Mouse (Mus musculus): ENCODE results near the gene Tuba8. TPM values are rescaled to one million over a fixed set of nuclear protein-coding genes. Genes with fewer than 3 reads are reported as not detected.

The Tuba8 gene
- total and polyA plus RNA-seq, 3 experiments: 1.4 to 1.6 TPM; not detected in 1

GRCm38 (mm10) chr6:121166098-121166552, 44.4 kb upstream of the Tuba8 start:
- Histone ChIP-seq H3K4me3 (ENCODE audit: control insufficient read depth in 1 of 2, insufficient read depth in 1 of 2, low read depth in 2 of 2, low read length in 2 of 2) (no peak overlapping the region), H3K27ac (ENCODE audit: control insufficient read depth, low read depth, low read length) (no peak overlapping the region), H3K4me1 (ENCODE audit: control insufficient read depth in 1 of 2, insufficient read depth in 2 of 2, low read length in 2 of 2) (0 out of 4 replicates have a peak, but pooled peaks cover 0 to 2% of the 10 kb centered on the region in 2 experiments), H3K36me3 (ENCODE audit: control insufficient read depth in 1 of 2, insufficient read depth in 2 of 2, low read length in 2 of 2) (no peaks in the 10 kb centered on the region), H3K9me3 (replicated peaks; ENCODE audit: insufficient read depth, low read length) (no peaks in the 10 kb centered on the region), H3K27me3 (ENCODE audit: control insufficient read depth in 1 of 2, insufficient read depth in 2 of 2, low read length in 2 of 2) (peaks cover 7 to 9% of the 10 kb centered on the region in 2 experiments), H3K79me2 (ENCODE audit: control insufficient read depth, insufficient read depth, low read length, poor library complexity) (no peaks in the 10 kb centered on the region), H3K9ac (ENCODE audit: control insufficient read depth, low read depth, low read length, poor library complexity, severe bottlenecking) (no peak overlapping the region)
- TF ChIP-seq MXI1 (IDR thresholded peaks at IDR 0.05; ENCODE audit: low read depth, low read length) (no peak), JUND (IDR thresholded peaks at IDR 0.05; ENCODE audit: low read depth, low read length) (no peak), GATA1 (IDR thresholded peaks at IDR 0.05; ENCODE audit: low read depth, low read length) (no peak), MYB (IDR thresholded peaks at IDR 0.05; ENCODE audit: low read depth, low read length) (no peak), NELFE (IDR thresholded peaks at IDR 0.05; ENCODE audit: low read depth, low read length) (no peak), CTCF (IDR thresholded peaks at IDR 0.05 in 2 of 3, conservative IDR thresholded peaks at IDR 0.05 in 1 of 3; ENCODE audit: control insufficient read depth in 1 of 3, insufficient read depth in 1 of 3, low read depth in 2 of 3, low read length in 3 of 3, poor library complexity in 1 of 3, severe bottlenecking in 1 of 3) (no peak), ETS1 (IDR thresholded peaks at IDR 0.05; ENCODE audit: low read depth, low read length) (no peak), EP300 (IDR thresholded peaks at IDR 0.05; ENCODE audit: low read depth in 1 of 2, low read length in 2 of 2) (no peak)
- DNase-seq (ENCODE audit: low read depth, low spot score): no peak

GRCm38 (mm10) chr6:121167381-121167975, 43.0 kb upstream of the Tuba8 start:
- no peak overlapping the region for H3K9ac ChIP-seq (ENCODE audit: control insufficient read depth, low read depth, low read length, poor library complexity, severe bottlenecking)
- H3K79me2 ChIP-seq (ENCODE audit: control insufficient read depth, insufficient read depth, low read length, poor library complexity): no peaks in the 10 kb centered on the region
- H3K27ac ChIP-seq (ENCODE audit: control insufficient read depth, low read depth, low read length): no peak overlapping the region
- H3K9me3 ChIP-seq (replicated peaks; ENCODE audit: insufficient read depth, low read length): no peaks in the 10 kb centered on the region
- DNase-seq (ENCODE audit: low read depth, low spot score): no peak
- H3K4me1 ChIP-seq (ENCODE audit: control insufficient read depth in 1 of 2, insufficient read depth in 2 of 2, low read length in 2 of 2): no peaks in the 10 kb centered on the region
- TF ChIP-seq SMC3 (IDR thresholded peaks at IDR 0.05; ENCODE audit: low read depth, low read length): no peak
- no peak for TF ChIP-seq ETS1 (IDR thresholded peaks at IDR 0.05; ENCODE audit: low read depth, low read length)
- H3K36me3 ChIP-seq (ENCODE audit: control insufficient read depth in 1 of 2, insufficient read depth in 2 of 2, low read length in 2 of 2): no peaks in the 10 kb centered on the region
- peaks cover 7 to 9% of the 10 kb centered on the region in 2 experiments for H3K27me3 ChIP-seq (ENCODE audit: control insufficient read depth in 1 of 2, insufficient read depth in 2 of 2, low read length in 2 of 2)
- H3K4me3 ChIP-seq (ENCODE audit: control insufficient read depth in 1 of 2, insufficient read depth in 1 of 2, low read depth in 2 of 2, low read length in 2 of 2): no peak overlapping the region

GRCm38 (mm10) chr6:121171102-121171501, 39.4 kb upstream of the Tuba8 start:
- TF ChIP-seq E2F4 (IDR thresholded peaks at IDR 0.05; ENCODE audit: borderline replicate concordance, low read depth, low read length): no peak
- no peak for TF ChIP-seq EP300 (IDR thresholded peaks at IDR 0.05; ENCODE audit: low read depth in 1 of 2, low read length in 2 of 2)
- no peak for TF ChIP-seq JUND (IDR thresholded peaks at IDR 0.05; ENCODE audit: low read depth, low read length)
- TF ChIP-seq ZKSCAN1 (IDR thresholded peaks at IDR 0.05; ENCODE audit: low read depth, low read length): no peak
- no peak for TF ChIP-seq CHD1 (IDR thresholded peaks at IDR 0.05; ENCODE audit: low read depth, low read length)
- no peak for TF ChIP-seq HCFC1 (IDR thresholded peaks at IDR 0.05; ENCODE audit: low read depth, low read length)
- no peak for TF ChIP-seq USF1 (IDR thresholded peaks at IDR 0.05; ENCODE audit: low read depth, low read length)
- no peak for TF ChIP-seq ETS1 (IDR thresholded peaks at IDR 0.05; ENCODE audit: low read depth, low read length)
- no peak for TF ChIP-seq CTCF (IDR thresholded peaks at IDR 0.05 in 2 of 3, conservative IDR thresholded peaks at IDR 0.05 in 1 of 3; ENCODE audit: control insufficient read depth in 1 of 3, insufficient read depth in 1 of 3, low read depth in 2 of 3, low read length in 3 of 3, poor library complexity in 1 of 3, severe bottlenecking in 1 of 3)
- no peak for TF ChIP-seq MYC (IDR thresholded peaks at IDR 0.05; ENCODE audit: low read depth, low read length)
- no peak for TF ChIP-seq NRF1 (IDR thresholded peaks at IDR 0.05; ENCODE audit: insufficient read depth, low read depth, low read length, poor library complexity, severe bottlenecking)
- TF ChIP-seq UBTF (IDR thresholded peaks at IDR 0.05; ENCODE audit: borderline replicate concordance, insufficient read depth, low read depth, low read length): no peak
- no peak for TF ChIP-seq NELFE (IDR thresholded peaks at IDR 0.05; ENCODE audit: low read depth, low read length)
- no peak for TF ChIP-seq TBP (IDR thresholded peaks at IDR 0.05; ENCODE audit: low read depth, low read length)
- TF ChIP-seq ZNF384 (IDR thresholded peaks at IDR 0.05; ENCODE audit: low read depth, low read length): no peak
- TF ChIP-seq ELF1 (IDR thresholded peaks at IDR 0.05; ENCODE audit: low read depth, low read length): no peak
- no peak for TF ChIP-seq MYB (IDR thresholded peaks at IDR 0.05; ENCODE audit: low read depth, low read length)
- TF ChIP-seq CHD2 (IDR thresholded peaks at IDR 0.05; ENCODE audit: low read length): no peak
- TF ChIP-seq SMC3 (IDR thresholded peaks at IDR 0.05; ENCODE audit: low read depth, low read length): no peak
- Histone ChIP-seq H3K4me3 (ENCODE audit: control insufficient read depth in 1 of 2, insufficient read depth in 1 of 2, low read depth in 2 of 2, low read length in 2 of 2) (no peak overlapping the region), H3K4me1 (ENCODE audit: control insufficient read depth in 1 of 2, insufficient read depth in 2 of 2, low read length in 2 of 2) (peaks cover under 1 to 3% of the 10 kb centered on the region in 2 experiments; a peak in 3 of 4 replicates), H3K79me2 (ENCODE audit: control insufficient read depth, insufficient read depth, low read length, poor library complexity) (no peaks in the 10 kb centered on the region), H3K9me3 (replicated peaks; ENCODE audit: insufficient read depth, low read length) (no peaks in the 10 kb centered on the region), H3K27ac (ENCODE audit: control insufficient read depth, low read depth, low read length) (no peak overlapping the region), H3K27me3 (ENCODE audit: control insufficient read depth in 1 of 2, insufficient read depth in 2 of 2, low read length in 2 of 2) (peaks cover 7 to 9% of the 10 kb centered on the region in 2 experiments), H3K9ac (ENCODE audit: control insufficient read depth, low read depth, low read length, poor library complexity, severe bottlenecking) (no peak overlapping the region), H3K36me3 (ENCODE audit: control insufficient read depth in 1 of 2, insufficient read depth in 2 of 2, low read length in 2 of 2) (peaks cover 0 to 2% of the 10 kb centered on the region in 2 experiments; a peak in 1 of 4 replicates)
- DNase-seq (ENCODE audit: low read depth, low spot score): no peak

All from MEL (cell line).